Mouse (Mus musculus) embryonic facial prominence, embryonic 13.5 days (tissue): ENCODE measurements around the gene Myo16. TPM values are rescaled to one million over a fixed set of nuclear protein-coding genes. Genes with fewer than 3 reads are reported as not detected.

Experiments used
- ATAC-seq: fragments of 200-750 bp; cut with Nextera tagmentation; 2 replicates; pipeline ENCODE4 v1.8.0; 2017; ENCODE audit warnings: low read depth; ENCODE audit not compliant: insufficient number of reproducible peaks, insufficient read depth, low FRiP score, low TSS enrichment
- H3K27ac ChIP-seq: fragments of 300-500 bp; sonication (generic); 2 replicates; pipeline ENCODE4 v1.5.1; 2015; ENCODE audit warnings: moderate library complexity, mild to moderate bottlenecking, inconsistent platforms
- H3K27me3 ChIP-seq: fragments of 300-500 bp; sonication (generic); 2 replicates; pipeline ENCODE4 v1.6.1; 2015; ENCODE audit warnings: mild to moderate bottlenecking, inconsistent platforms
- H3K36me3 ChIP-seq: fragments of 300-500 bp; sonication (generic); 2 replicates; pipeline ENCODE4 v1.6.1; 2015; ENCODE audit warnings: mild to moderate bottlenecking, inconsistent platforms
- H3K4me1 ChIP-seq: fragments of 300-500 bp; sonication (generic); 2 replicates; pipeline ENCODE4 v1.6.1; 2015; ENCODE audit warnings: inconsistent platforms
- H3K4me2 ChIP-seq: fragments of 300-500 bp; sonication (generic); 2 replicates; pipeline ENCODE4 v1.6.1; 2015; ENCODE audit warnings: moderate library complexity, mild to moderate bottlenecking, inconsistent platforms
- H3K4me3 ChIP-seq: fragments of 300-500 bp; sonication (generic); 2 replicates; pipeline ENCODE4 v1.5.1; 2015; ENCODE audit warnings: mild to moderate bottlenecking, inconsistent platforms
- H3K9ac ChIP-seq: fragments of 300-500 bp; sonication (generic); 2 replicates; pipeline ENCODE4 v1.6.1; 2015; ENCODE audit warnings: mild to moderate bottlenecking, inconsistent platforms
- H3K9me3 ChIP-seq: fragments of 300-500 bp; sonication (generic); 2 replicates; pipeline ENCODE4 v1.6.1; 2016; ENCODE audit warnings: inconsistent platforms
- WGBS: fragments of 180-500 bp; shearing (Covaris S2); methylation state at CpG from one replicate; pipeline ENCODE4 v1.1.7; 2015; ENCODE audit warnings: mixed read lengths; 5-methylcytosine and 5-hydroxymethylcytosine counted together
- polyA plus RNA-seq: library from polyadenylated mRNA; unstranded; fragments of >200 nt; fragmentation: Nextera tagmentation; extraction: Ambion mirVana; gene quantifications from 2 replicates; pipeline ENCODE4 v1.2.1, GENCODE M21; 2015

Gene Myo16
- polyA plus RNA-seq, 1 experiment from 2014 or later, result 0.46 TPM

GRCm38 (mm10) chr8:10445011-10445410 lies 291.3 kb downstream of the Myo16 start:
- 83% methylated on average over 7 of the region's 7 CpGs for WGBS
- Histone ChIP-seq H3K4me3 (no peak overlapping the region), H3K27me3 (0 out of 2 replicates have a peak, but pooled peaks cover 4% of the 10 kb centered on the region)

GRCm38 (mm10) chr8:10448545-10448944 lies 294.8 kb downstream of the Myo16 start:
- no peaks in the 10 kb centered on the region for H3K36me3 ChIP-seq
- no peak for ATAC-seq
- H3K27ac ChIP-seq, result no peak overlapping the region
- no peaks in the 10 kb centered on the region for H3K27me3 ChIP-seq
- WGBS, result 74% methylated on average over 14 of the region's 14 CpGs
- no peaks in the 10 kb centered on the region for H3K9me3 ChIP-seq
- no peak overlapping the region for H3K4me3 ChIP-seq
- no peak overlapping the region for H3K4me2 ChIP-seq
- peaks cover 7% of the 10 kb centered on the region for H3K4me1 ChIP-seq
- H3K9ac ChIP-seq, result no peak overlapping the region

More at GRCm38 (mm10) chr8:10445011-10445410, 291.3 kb downstream of the Myo16 start:
- no peaks in the 10 kb centered on the region for H3K36me3 ChIP-seq
- H3K4me1 ChIP-seq, result no peaks in the 10 kb centered on the region
- H3K27ac ChIP-seq, result no peak overlapping the region
- ATAC-seq, result no peak
- H3K9ac ChIP-seq, result no peak overlapping the region
- no peaks in the 10 kb centered on the region for H3K9me3 ChIP-seq
- H3K4me2 ChIP-seq, result no peak overlapping the region

- ATAC-seq, result no peak
- H3K4me3 ChIP-seq, result no peak overlapping the region
- no peaks in the 10 kb centered on the region for H3K27me3 ChIP-seq
- H3K9me3 ChIP-seq, result no peaks in the 10 kb centered on the region
- peaks cover 10% of the 10 kb centered on the region for H3K4me1 ChIP-seq
- H3K36me3 ChIP-seq, result no peaks in the 10 kb centered on the region
- 60% methylated on average over 10 of the region's 10 CpGs for WGBS
- H3K27ac ChIP-seq, result no peak overlapping the region
- no peak overlapping the region for H3K4me2 ChIP-seq
- H3K9ac ChIP-seq, result no peak overlapping the region
These were observed 299.3 kb downstream of the Myo16 start for GRCm38 (mm10) chr8:10453046-10453445.

DNA sequence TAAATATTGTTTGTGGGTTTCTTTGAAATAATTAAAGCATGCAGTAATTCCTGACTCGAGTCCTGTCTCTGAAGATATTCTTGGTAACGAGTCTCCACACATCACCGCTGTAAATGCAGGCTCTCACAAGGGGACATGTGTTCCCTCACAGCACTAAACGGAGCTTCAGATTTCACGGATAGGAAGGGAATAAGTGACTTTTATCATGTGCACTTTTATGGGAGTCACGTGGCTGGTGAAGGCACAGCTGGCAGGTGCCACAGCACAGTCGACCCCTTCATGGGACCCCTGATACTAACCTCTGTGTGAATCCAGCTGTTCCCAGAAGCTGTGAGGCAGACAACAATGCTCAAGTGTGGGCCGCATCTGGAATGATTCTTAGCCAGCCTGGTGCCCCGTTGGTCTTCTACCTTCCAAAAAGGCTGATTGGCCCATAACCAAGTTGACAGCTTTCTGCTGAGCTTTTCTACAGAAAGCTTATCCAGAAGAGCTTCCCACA lies 304.5 kb downstream of the Myo16 start:
- Histone ChIP-seq H3K4me3 (no peak overlapping the region), H3K4me1 (peaks cover 6% of the 10 kb centered on the region; the same call in 1 of the 2 replicates), H3K27me3 (0 out of 2 replicates have a peak, but pooled peaks cover 1% of the 10 kb centered on the region), H3K4me2 (no peak overlapping the region), H3K27ac (no peak overlapping the region), H3K36me3 (no peaks in the 10 kb centered on the region), H3K9me3 (no peaks in the 10 kb centered on the region), H3K9ac (no peak overlapping the region)
- WGBS, result 62% methylated on average over 9 of the region's 9 CpGs
- no peak for ATAC-seq

GRCm38 (mm10) chr8:10462271-10462670 lies 308.6 kb downstream of the Myo16 start:
- H3K4me3 ChIP-seq, result no peak overlapping the region
- no peaks in the 10 kb centered on the region for H3K36me3 ChIP-seq
- WGBS, result 71% methylated on average over 5 of the region's 5 CpGs
- no peaks in the 10 kb centered on the region for H3K9me3 ChIP-seq
- H3K9ac ChIP-seq, result no peak overlapping the region
- H3K27ac ChIP-seq, result no peak overlapping the region
- ATAC-seq, result no peak
- no peak overlapping the region for H3K4me2 ChIP-seq
- 0 out of 2 replicates have a peak, but pooled peaks cover 10% of the 10 kb centered on the region for H3K27me3 ChIP-seq
- no peaks in the 10 kb centered on the region for H3K4me1 ChIP-seq

DNA sequence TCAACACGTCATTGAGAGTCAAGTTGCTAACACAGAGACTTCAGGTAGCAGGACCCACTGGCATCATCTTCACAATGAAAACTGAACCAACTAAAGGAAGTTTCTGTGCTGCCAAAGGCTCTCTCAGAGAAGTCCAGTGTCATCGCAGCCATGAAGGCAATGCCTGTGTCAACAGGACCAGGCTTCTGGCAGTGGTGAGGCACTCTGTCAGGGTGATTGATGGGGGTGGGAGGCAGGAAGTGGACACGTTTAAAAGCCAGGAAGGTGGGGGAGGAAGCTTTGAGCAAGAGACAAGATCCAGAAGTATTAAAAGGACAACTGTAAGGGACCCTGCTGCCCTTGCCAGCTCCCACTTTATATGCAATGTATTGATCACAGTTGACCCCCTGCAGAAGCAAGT lies 314.8 kb downstream of the Myo16 start:
- Histone ChIP-seq H3K27me3 (0 out of 2 replicates have a peak, but pooled peaks cover 6% of the 10 kb centered on the region), H3K36me3 (no peaks in the 10 kb centered on the region), H3K9ac (no peak overlapping the region), H3K4me1 (0 out of 2 replicates have a peak, but pooled peaks cover 4% of the 10 kb centered on the region), H3K4me2 (no peak overlapping the region), H3K4me3 (no peak overlapping the region), H3K27ac (no peak overlapping the region), H3K9me3 (no peaks in the 10 kb centered on the region)
- ATAC-seq, result no peak
- 62% methylated on average over 3 of the region's 3 CpGs for WGBS

DNA sequence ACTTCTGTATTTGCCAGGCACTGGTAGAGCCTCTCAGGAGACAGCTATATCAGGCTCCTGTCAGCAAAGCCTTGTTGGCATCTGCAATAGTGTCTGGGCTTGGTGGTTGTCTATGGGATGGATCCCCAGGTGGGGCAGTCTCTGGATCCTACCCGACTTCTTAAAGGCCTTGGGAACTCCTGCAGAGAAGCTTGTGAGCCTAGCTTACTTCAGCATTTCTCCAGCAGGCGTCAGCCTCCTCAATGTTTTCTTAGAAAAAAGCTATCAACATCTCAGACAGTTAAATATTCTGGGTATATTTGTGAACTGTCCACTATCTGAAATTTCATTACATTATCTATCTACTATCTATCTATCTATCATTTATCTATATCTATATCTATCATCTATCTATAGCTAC lies 315.9 kb downstream of the Myo16 start:
- no peak overlapping the region for H3K9ac ChIP-seq
- no peaks in the 10 kb centered on the region for H3K9me3 ChIP-seq
- H3K4me1 ChIP-seq, result 0 out of 2 replicates have a peak, but pooled peaks cover 4% of the 10 kb centered on the region
- H3K4me3 ChIP-seq, result no peak overlapping the region
- no peaks in the 10 kb centered on the region for H3K27me3 ChIP-seq
- ATAC-seq, result no peak
- no peak overlapping the region for H3K4me2 ChIP-seq
- no peaks in the 10 kb centered on the region for H3K36me3 ChIP-seq
- WGBS, result 52% methylated on average over 2 of the region's 2 CpGs
- no peak overlapping the region for H3K27ac ChIP-seq

DNA sequence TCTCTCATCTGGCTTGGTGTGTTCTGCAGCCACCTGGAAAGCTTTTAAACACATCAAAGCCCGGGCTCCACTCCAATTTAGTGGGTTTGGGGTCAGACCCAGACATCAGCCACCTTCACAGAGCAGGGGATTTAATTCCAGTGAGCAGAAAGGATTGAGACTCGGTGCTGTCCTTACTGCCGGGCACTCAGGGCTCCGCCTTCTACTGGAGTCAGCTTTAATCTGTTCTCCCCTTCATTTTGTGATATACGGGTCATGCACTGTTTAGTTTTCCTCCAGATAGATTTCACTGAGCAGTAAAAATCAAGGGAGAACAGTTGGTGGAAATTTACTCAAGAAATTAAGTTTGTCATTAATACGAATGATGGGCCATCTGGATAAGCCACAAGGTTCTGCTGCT lies 316.6 kb downstream of the Myo16 start:
- Histone ChIP-seq H3K4me3 (no peak overlapping the region), H3K4me1 (0 out of 2 replicates have a peak, but pooled peaks cover 4% of the 10 kb centered on the region), H3K36me3 (no peaks in the 10 kb centered on the region), H3K27me3 (no peaks in the 10 kb centered on the region), H3K9me3 (no peaks in the 10 kb centered on the region), H3K27ac (no peak overlapping the region), H3K9ac (no peak overlapping the region), H3K4me2 (no peak overlapping the region)
- ATAC-seq, result no peak
- WGBS, result 42% methylated on average over 6 of the region's 6 CpGs

- Histone ChIP-seq H3K27ac (no peak overlapping the region), H3K27me3 (no peaks in the 10 kb centered on the region), H3K4me1 (0 out of 2 replicates have a peak, but pooled peaks cover 4% of the 10 kb centered on the region), H3K4me3 (no peak overlapping the region), H3K9me3 (no peaks in the 10 kb centered on the region), H3K36me3 (no peaks in the 10 kb centered on the region), H3K9ac (no peak overlapping the region), H3K4me2 (no peak overlapping the region)
- 85% methylated on average over 3 of the region's 3 CpGs for WGBS
- ATAC-seq, result no peak
These were observed 318.7 kb downstream of the Myo16 start for GRCm38 (mm10) chr8:10472371-10472770.

GRCm38 (mm10) chr8:10474446-10474845 lies 320.7 kb downstream of the Myo16 start:
- Histone ChIP-seq H3K4me1 (0 out of 2 replicates have a peak, but pooled peaks cover 4% of the 10 kb centered on the region), H3K27me3 (no peaks in the 10 kb centered on the region), H3K9me3 (no peaks in the 10 kb centered on the region), H3K4me2 (no peak overlapping the region), H3K36me3 (no peaks in the 10 kb centered on the region), H3K27ac (no peak overlapping the region), H3K9ac (no peak overlapping the region), H3K4me3 (no peak overlapping the region)
- no peak for ATAC-seq
- 77% methylated on average over 3 of the region's 3 CpGs for WGBS

GRCm38 (mm10) chr8:10479059-10479458 lies 325.3 kb downstream of the Myo16 start:
- no peaks in the 10 kb centered on the region for H3K4me1 ChIP-seq
- ATAC-seq, result no peak
- H3K4me3 ChIP-seq, result no peak overlapping the region
- no peak overlapping the region for H3K4me2 ChIP-seq
- H3K9ac ChIP-seq, result no peak overlapping the region
- 65% methylated on average over 10 of the region's 10 CpGs for WGBS
- H3K9me3 ChIP-seq, result no peaks in the 10 kb centered on the region
- no peaks in the 10 kb centered on the region for H3K27me3 ChIP-seq
- no peak overlapping the region for H3K27ac ChIP-seq
- H3K36me3 ChIP-seq, result no peaks in the 10 kb centered on the region

GRCm38 (mm10) chr8:10480850-10481249 lies 327.1 kb downstream of the Myo16 start:
- H3K27ac ChIP-seq, result no peak overlapping the region
- no peaks in the 10 kb centered on the region for H3K4me1 ChIP-seq
- ATAC-seq, result no peak
- H3K9ac ChIP-seq, result no peak overlapping the region
- no peaks in the 10 kb centered on the region for H3K36me3 ChIP-seq
- no peaks in the 10 kb centered on the region for H3K9me3 ChIP-seq
- no peak overlapping the region for H3K4me2 ChIP-seq
- WGBS, result 88% methylated on average over 8 of the region's 8 CpGs
- no peaks in the 10 kb centered on the region for H3K27me3 ChIP-seq
- no peak overlapping the region for H3K4me3 ChIP-seq
